Mouse (Mus musculus) stomach, postnatal 0 days (tissue): Measurements from ENCODE around the gene Opn3. TPM values are rescaled to one million over a fixed set of nuclear protein-coding genes. Genes with fewer than 3 reads are reported as not detected.

Experiments used
- ATAC-seq: fragments of 200-750 bp; cut with Nextera tagmentation; 2 replicates; pipeline ENCODE4 v1.8.0; 2017; ENCODE audit not compliant: low FRiP score, low TSS enrichment
- DNase-seq: peaks from one replicate; pipeline ENCODE4 v3.0.0-alpha.2; 2016; ENCODE audit warnings: low spot score
- H3K27ac ChIP-seq: fragments of 300-500 bp; sonication (generic); replicated peaks from 2 replicates; pipeline ENCODE4 v1.5.1; 2014; ENCODE audit warnings: mild to moderate bottlenecking, control low read depth
- H3K27me3 ChIP-seq: fragments of 300-500 bp; sonication (generic); 2 replicates; pipeline ENCODE4 v1.6.1; 2014; ENCODE audit warnings: low read length; ENCODE audit not compliant: control insufficient read depth, insufficient read depth
- H3K36me3 ChIP-seq: fragments of 300-500 bp; sonication (generic); 2 replicates; pipeline ENCODE4 v1.6.1; 2014; ENCODE audit warnings: low read length, mixed read lengths; ENCODE audit not compliant: control insufficient read depth, insufficient read depth
- H3K4me1 ChIP-seq: fragments of 300-500 bp; sonication (generic); replicated peaks from 2 replicates; pipeline ENCODE4 v1.6.1; 2014; ENCODE audit warnings: antibody characterized with exemption; ENCODE audit not compliant: control insufficient read depth, insufficient read depth
- H3K4me2 ChIP-seq: fragments of 300-500 bp; sonication (generic); replicated peaks from 2 replicates; pipeline ENCODE4 v1.6.1; 2014; ENCODE audit warnings: low read depth, mild to moderate bottlenecking, control low read depth, moderate library complexity
- H3K4me3 ChIP-seq: fragments of 300-500 bp; sonication (generic); 2 replicates; pipeline ENCODE4 v1.5.1; 2014; ENCODE audit warnings: low read depth, low read length, control low read depth
- H3K9ac ChIP-seq: fragments of 300-500 bp; sonication (generic); 2 replicates; pipeline ENCODE4 v1.6.1; 2014; ENCODE audit warnings: mild to moderate bottlenecking, low read length, control low read depth, mixed read lengths
- H3K9me3 ChIP-seq: fragments of 300-500 bp; sonication (generic); 2 replicates; pipeline ENCODE4 v1.6.1; 2016; ENCODE audit warnings: low read length; ENCODE audit not compliant: control insufficient read depth
- CTCF ChIP-seq: IDR thresholded peaks from 2 replicates; pipeline ENCODE4 v1.5.1; 2016; ENCODE audit warnings: antibody characterized with exemption, low read depth, mild to moderate bottlenecking, moderate library complexity
- EP300 ChIP-seq: optimal IDR thresholded peaks from 2 replicates; pipeline ENCODE3; 2016; ENCODE audit warnings: antibody characterized with exemption
- WGBS: fragments of 180-500 bp; shearing (Covaris S2); extraction: QIAGEN DNeasy Blood & Tissue Kit; methylation state at CpG from one replicate; pipeline ENCODE4 v1.1.7; 2014; 5-methylcytosine and 5-hydroxymethylcytosine counted together
- polyA plus RNA-seq: library from polyadenylated mRNA; unstranded; fragments of >200 nt; fragmentation: Nextera tagmentation; extraction: Ambion mirVana; gene quantifications from 2 replicates; pipeline ENCODE4 v1.2.1, GENCODE M21; 2015

The Opn3 gene
- polyA plus RNA-seq, 1 experiment from 2014 or later: 2.4 TPM

DNA sequence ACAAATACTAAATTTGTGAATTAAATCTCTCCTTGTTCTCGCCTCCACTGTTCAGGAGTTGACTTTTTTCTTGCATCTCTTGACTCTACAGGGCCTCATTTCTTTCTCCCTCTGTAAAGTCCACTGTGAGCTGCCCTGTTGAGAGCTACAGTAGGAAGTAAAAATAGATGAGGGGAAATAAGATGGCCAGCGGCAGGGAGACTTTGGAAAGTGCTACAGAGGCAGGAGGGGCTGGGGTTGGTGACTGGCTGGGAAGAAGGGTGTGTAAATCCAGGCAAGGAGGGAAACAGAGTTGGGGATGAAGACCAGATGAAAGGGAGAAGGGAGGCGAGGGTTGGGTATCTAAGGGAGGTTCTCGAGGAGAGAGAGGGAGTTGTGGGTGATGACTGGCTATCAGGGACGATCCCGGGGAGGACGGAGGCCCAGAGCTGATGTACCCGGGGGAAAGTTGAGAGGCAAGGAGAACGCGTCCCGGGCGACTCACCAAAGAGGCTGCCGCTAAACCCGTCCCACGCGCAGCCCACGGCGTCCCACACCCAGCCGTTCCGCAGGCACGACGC lies 810 bp downstream of the Opn3 start:
- DNase-seq (no peak), ATAC-seq (no peak)
- H3K9ac ChIP-seq: peak overlapping the region; percentile 78
- no peaks in the 10 kb centered on the region for H3K27me3 ChIP-seq
- WGBS: 2% methylated on average over 22 of the region's 22 CpGs
- no peaks in the 10 kb centered on the region; the same call in 1 of the 2 replicates for H3K4me1 ChIP-seq
- H3K9me3 ChIP-seq: no peaks in the 10 kb centered on the region
- H3K4me3 ChIP-seq: peak overlapping the region; percentile 78
- peak overlapping the region; percentile 94 for H3K4me2 ChIP-seq
- peak overlapping the region; percentile 89 for H3K27ac ChIP-seq
- H3K36me3 ChIP-seq: no peaks in the 10 kb centered on the region
- TF ChIP-seq EP300 (no peak), CTCF (no peak)

GRCm38 (mm10) chr1:175680995-175681394 lies 11.6 kb downstream of the Opn3 start:
- no peak for ATAC-seq
- no peaks in the 10 kb centered on the region for H3K4me1 ChIP-seq
- H3K9ac ChIP-seq: no peak overlapping the region
- no peaks in the 10 kb centered on the region for H3K36me3 ChIP-seq
- no peak overlapping the region for H3K27ac ChIP-seq
- no peak overlapping the region for H3K4me2 ChIP-seq
- WGBS: 72% methylated on average over 6 of the region's 6 CpGs
- H3K4me3 ChIP-seq: no peak overlapping the region
- TF ChIP-seq EP300 (no peak), CTCF (no peak)
- H3K9me3 ChIP-seq: no peaks in the 10 kb centered on the region
- no peaks in the 10 kb centered on the region for H3K27me3 ChIP-seq
- DNase-seq: no peak

DNA sequence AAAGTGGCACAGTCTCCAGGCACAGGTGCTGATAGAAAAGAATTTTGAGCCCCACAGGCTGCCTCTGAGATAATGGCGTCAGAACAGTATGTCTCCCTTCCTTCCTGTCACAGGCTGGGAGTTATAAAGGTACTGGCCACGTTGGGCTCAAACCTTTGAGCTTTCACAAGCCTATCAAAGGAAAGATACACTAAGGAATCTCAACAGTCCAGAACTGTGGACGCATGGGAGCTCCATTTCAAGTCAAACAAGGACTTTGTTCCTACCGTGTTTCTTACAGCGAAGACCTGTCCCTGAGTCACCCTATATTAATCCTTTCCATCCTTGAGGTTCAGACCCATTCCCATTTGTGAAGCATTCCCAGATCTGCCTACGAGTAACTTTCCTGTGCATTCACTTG lies 15.1 kb downstream of the Opn3 start:
- Histone ChIP-seq H3K4me1 (no peaks in the 10 kb centered on the region), H3K9ac (no peak overlapping the region), H3K4me3 (no peak overlapping the region), H3K27ac (no peak overlapping the region), H3K36me3 (no peaks in the 10 kb centered on the region), H3K4me2 (no peak overlapping the region), H3K9me3 (no peaks in the 10 kb centered on the region), H3K27me3 (no peaks in the 10 kb centered on the region)
- ATAC-seq (peak; percentile 45; the same call in 1 of the 2 replicates), DNase-seq (no peak)
- WGBS: 75% methylated on average over 6 of the region's 6 CpGs
- TF ChIP-seq EP300: no peak
- TF ChIP-seq CTCF: no peak

- Histone ChIP-seq H3K4me2 (no peak overlapping the region), H3K9me3 (no peaks in the 10 kb centered on the region), H3K4me1 (no peaks in the 10 kb centered on the region), H3K27ac (no peak overlapping the region), H3K9ac (no peak overlapping the region), H3K27me3 (no peaks in the 10 kb centered on the region), H3K36me3 (no peaks in the 10 kb centered on the region), H3K4me3 (no peak overlapping the region)
- WGBS: 77% methylated on average over 6 of the region's 6 CpGs
- TF ChIP-seq CTCF (no peak), EP300 (no peak)
- ATAC-seq (no peak), DNase-seq (no peak)
These were observed 17.5 kb downstream of the Opn3 start for GRCm38 (mm10) chr1:175675116-175675515.

DNA sequence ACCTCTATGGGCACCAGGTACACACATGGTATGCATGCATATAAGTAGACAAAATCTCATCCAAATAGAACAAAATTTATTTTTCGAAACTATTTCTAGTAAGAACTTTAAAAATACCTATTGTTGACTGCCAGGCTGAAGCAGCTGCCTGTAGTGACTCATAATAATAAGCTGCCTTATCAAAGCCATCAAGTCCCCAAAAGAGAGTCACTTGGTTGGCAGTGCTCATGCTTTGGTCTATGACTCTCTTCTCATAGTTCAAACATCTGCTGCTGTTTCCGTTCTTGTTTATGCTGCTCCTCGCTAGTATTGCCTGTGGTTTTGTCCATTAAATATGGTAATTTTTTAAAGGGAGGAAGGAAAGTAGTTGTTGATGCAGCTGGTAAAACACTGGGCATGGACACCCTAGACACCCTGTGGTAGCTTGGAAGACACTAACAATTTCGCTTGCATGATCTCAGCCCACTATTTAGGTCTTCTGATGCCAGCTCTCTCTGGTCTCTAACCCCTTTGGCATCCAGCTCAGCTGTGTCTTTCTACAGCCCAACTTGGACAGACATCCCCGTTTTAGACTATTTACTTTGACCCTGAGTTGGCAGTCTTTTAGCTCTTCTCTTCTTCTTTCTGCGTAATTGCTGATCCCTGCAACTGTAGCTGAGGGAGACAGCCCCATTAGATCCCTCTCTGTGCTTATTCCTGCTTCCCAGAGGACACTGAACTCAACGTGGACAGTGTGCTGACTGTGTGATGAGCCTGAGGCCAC lies 18.8 kb downstream of the Opn3 start:
- H3K4me3 ChIP-seq: no peak overlapping the region
- no peaks in the 10 kb centered on the region for H3K27me3 ChIP-seq
- 64% methylated on average over 7 of the region's 7 CpGs for WGBS
- H3K36me3 ChIP-seq: no peaks in the 10 kb centered on the region
- no peak overlapping the region for H3K4me2 ChIP-seq
- H3K4me1 ChIP-seq: no peaks in the 10 kb centered on the region
- no peaks in the 10 kb centered on the region for H3K9me3 ChIP-seq
- TF ChIP-seq CTCF: no peak
- TF ChIP-seq EP300: no peak
- no peak overlapping the region for H3K9ac ChIP-seq
- DNase-seq: no peak
- H3K27ac ChIP-seq: no peak overlapping the region
- no peak for ATAC-seq

DNA sequence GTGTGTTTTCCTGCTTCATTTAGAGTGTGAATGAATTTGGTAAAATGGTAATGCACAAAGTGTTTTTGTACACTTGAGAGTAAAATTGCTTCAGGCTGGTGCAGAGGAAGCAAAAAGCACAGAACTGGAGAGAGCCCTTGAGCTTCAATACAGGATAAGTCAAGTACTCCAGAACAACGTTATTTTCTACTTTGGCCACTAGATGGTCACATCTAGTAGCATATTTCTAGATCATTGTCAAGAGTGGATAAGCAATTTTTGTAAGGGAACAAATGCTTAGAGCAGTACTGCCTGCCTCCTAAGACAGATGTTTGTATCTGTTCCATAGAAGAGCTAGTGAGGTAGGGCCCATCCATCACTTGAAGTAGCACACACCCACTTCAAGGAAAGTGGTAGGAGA lies 20.9 kb downstream of the Opn3 start:
- H3K27ac ChIP-seq: no peak overlapping the region
- TF ChIP-seq EP300: no peak
- peak; percentile 65 for TF ChIP-seq CTCF
- DNase-seq (no peak), ATAC-seq (no peak)
- H3K4me1 ChIP-seq: no peaks in the 10 kb centered on the region
- no peak overlapping the region for H3K4me2 ChIP-seq
- H3K27me3 ChIP-seq: no peaks in the 10 kb centered on the region
- H3K9ac ChIP-seq: no peak overlapping the region
- H3K4me3 ChIP-seq: no peak overlapping the region
- WGBS: 19% methylated on average over 1 of the region's 1 CpGs
- H3K9me3 ChIP-seq: no peaks in the 10 kb centered on the region
- H3K36me3 ChIP-seq: no peaks in the 10 kb centered on the region
